Comparison of ENCODE assay signal across 20 mouse cellular contexts in genomic region chr8:104925972-104926596, GRCm38 (mm10). TPM values are rescaled to one million over a fixed set of nuclear protein-coding genes. Genes with fewer than 3 reads are reported as not detected.
DNase-seq lines count a peak whose midpoint lies in the region; ATAC-seq lines count a peak whose summit lies in the region.
"Had no signal": no experiment of that assay in that cellular context is flagged by ENCODE, and none has a peak within 500 bp of the region (broad histone marks: within the 10 kb centered on the region; RNA-seq: fewer than 3 reads in every experiment).

TSS of gene Ces2e (plus strand) at chr8:104926260.

- peak within 1 kb of the TSS; percentile 32 for H3K4me2 ChIP-seq in intestine, embryonic 16.5 days (ENCODE audit: low read depth, low read length)

- WGBS in intestine, embryonic 16.5 days = 53% methylated on average over 5 of the region's 5 CpGs

- intact Hi-C loops in heart, postnatal 14 days (cut with DNase I) = no loop called here

- no peak within 1 kb of the TSS for H3K9ac ChIP-seq in intestine, embryonic 16.5 days (ENCODE audit: low read depth, low read length)

- H3K27me3 ChIP-seq in intestine, embryonic 16.5 days (replicated peaks; ENCODE audit: control insufficient read depth, insufficient read depth, low read length) = no peaks in the 10 kb centered on the region; the same call in 1 of the 2 replicates

- 0 out of 2 replicates have a peak, but pooled peaks cover 3% of the 10 kb centered on the region for H3K4me1 ChIP-seq in intestine, embryonic 16.5 days (ENCODE audit: control insufficient read depth, insufficient read depth, low read length)
- H3K4me1 ChIP-seq: embryonic facial prominence, embryonic 10.5 days had no signal

- H3K4me3 ChIP-seq in intestine, embryonic 16.5 days (ENCODE audit: low read length) = peak within 1 kb of the TSS; percentile 18
- H3K4me3 ChIP-seq: embryonic facial prominence, embryonic 10.5 days; erythroblast, embryonic 14.5 days had no signal

- H3K9me3 ChIP-seq in intestine, embryonic 16.5 days (ENCODE audit: control insufficient read depth, low read length) = no peaks in the 10 kb centered on the region
- H3K9me3 ChIP-seq: embryonic facial prominence, embryonic 10.5 days; G1E had no signal

- peak within 1 kb of the TSS; percentile 75 for H3K27ac ChIP-seq in intestine, embryonic 16.5 days (ENCODE audit: low read length)
- H3K27ac ChIP-seq: embryonic facial prominence, embryonic 10.5 days had no signal

- H3K36me3 ChIP-seq in intestine, embryonic 16.5 days (ENCODE audit: control insufficient read depth, insufficient read depth, low read length) = no peaks in the 10 kb centered on the region
- H3K36me3 ChIP-seq: embryonic facial prominence, embryonic 10.5 days; G1E had no signal

- ATAC-seq in intestine, embryonic 16.5 days = peak; percentile 87
- peak; percentile 18; the same call in 1 of the 2 replicates for ATAC-seq in megakaryocyte, adult 5-6 weeks (ENCODE audit: poor library complexity, severe bottlenecking)
- ATAC-seq: forebrain, embryonic 16.5 days; lung, postnatal 0 days had no signal

- DNase-seq in heart, postnatal 4 days = peak; percentile 7
- DNase-seq in heart, postnatal 14 days = no peak
- DNase-seq in kidney, adult 8-10 months = peak; percentile 58 to 61
- DNase-seq in left cerebral cortex, adult 11 months (ENCODE audit: low spot score) = no peak
- DNase-seq in thymus, postnatal 4 days = no peak
- DNase-seq: cerebellum, adult 11 months; cerebellum, postnatal 25 days; layer of hippocampus, adult 9-11 months; liver; midbrain, embryonic 14.5 days; spleen, adult 18-20 months had no signal

RNA-seq across cellular contexts. Expression of gene Ces2e, which starts in this region (rescaled TPM):
- total RNA-seq in heart, postnatal 4 days (2021) = under 1 TPM; 0.57 to 0.59 TPM
- 1 to 10 TPM; 1.0 TPM for total RNA-seq in heart, postnatal 14 days (2021)
- polyA plus RNA-seq in intestine, embryonic 16.5 days (2015; fragmentation: Nextera tagmentation; extraction: Ambion mirVana) = 63.9 and 95.6 TPM in 2 replicates
- total RNA-seq in megakaryocyte, adult 5-6 weeks (2015) = not detected in 2 replicates
- total RNA-seq in megakaryocyte, adult 5-6 weeks (2017) = not detected in 2 replicates
- total RNA-seq: gastrocnemius, adult 8-10 months; hematopoietic stem cell, adult 5-6 weeks had no signal
- polyA plus RNA-seq: embryonic facial prominence, embryonic 10.5 days; erythroblast, embryonic 14.5 days; forebrain, embryonic 16.5 days; G1E; midbrain, embryonic 14.5 days had no signal

Comparison
In these comparisons a context has a peak if more than half of its experiments do, and no peak if none do; other contexts are left out.
1. Peak in DNase-seq in heart, postnatal 4 days; RNA of the gene not detected or under 1 TPM.
2. Peak in ATAC-seq in megakaryocyte, adult 5-6 weeks; RNA of the gene not detected or under 1 TPM.
3. DNase-seq: peak in kidney, adult 8-10 months (2 of 2); none in heart, postnatal 14 days (0 of 2), left cerebral cortex, adult 11 months (single experiment) and thymus, postnatal 4 days (single experiment).